ENCODE assay signal across 27 mouse cellular contexts in genomic region chr2:51999996-52000395, GRCm38 (mm10). TPM values are rescaled to one million over a fixed set of nuclear protein-coding genes. Genes with fewer than 3 reads are reported as not detected.
A peak's percentile ranks its signal among the peaks of the same experiment; 100 is the strongest.
DNase-seq lines count a peak whose midpoint lies in the region.
"Had no signal": no experiment of that assay in that cellular context is flagged by ENCODE, and none has a peak within 500 bp of the region (broad histone marks: within the 10 kb centered on the region; RNA-seq: fewer than 3 reads in every experiment).

No protein-coding gene starts in this region.

- no peak overlapping the region for H3K27ac ChIP-seq in embryonic facial prominence, embryonic 10.5 days (replicated peaks)
- H3K27ac ChIP-seq: gastrocnemius, adult 2 months; heart, embryonic 10.5 days; heart, embryonic 13.5 days; hindbrain, embryonic 14.5 days; hindbrain, postnatal 0 days had no signal

- peak; percentile 8 to 11 for DNase-seq in frontal cortex, postnatal 36 days (ENCODE audit: low spot score in 2 of 2)
- DNase-seq in frontal cortex, postnatal 14 days (ENCODE audit: low spot score in 2 of 2) = no peak
- peak; percentile 4 to 7 for DNase-seq in left cerebral cortex, adult 9 months (ENCODE audit: low spot score in 2 of 2)
- no peak for DNase-seq in left cerebral cortex, postnatal 10 days (ENCODE audit: extremely low spot score in 1 of 2, low spot score in 2 of 2)
- DNase-seq in right cerebral cortex, postnatal 25 days = peak; percentile 12
- no peak for DNase-seq in right cerebral cortex, postnatal 4 days
- DNase-seq in telencephalon, adult 2 months (ENCODE audit: low read depth, low spot score) = peak; percentile 34
- DNase-seq in embryonic facial prominence, embryonic 10.5 days (ENCODE audit: low spot score) = no peak
- DNase-seq: adrenal gland, adult 2 months; adrenal gland, postnatal 14 days; cerebellum, adult 11-12 months; cerebellum, adult 8-10 months; cerebellum, postnatal 10 days; cerebellum, postnatal 36 days; embryo, embryonic 11 days; forebrain, postnatal 0 days; gastrocnemius, adult 2 months; gastrocnemius, postnatal 14 days; heart, adult 18-20 months; heart, postnatal 14 days; heart, postnatal 4 days had no signal

- 0 out of 2 replicates have a peak, but pooled peaks cover 5% of the 10 kb centered on the region for H3K4me1 ChIP-seq in embryonic facial prominence, embryonic 10.5 days
- H3K4me1 ChIP-seq: heart, embryonic 10.5 days; heart, embryonic 13.5 days had no signal

- H3K4me3 ChIP-seq in embryonic facial prominence, embryonic 10.5 days = no peak overlapping the region
- H3K4me3 ChIP-seq: gastrocnemius, adult 2 months; heart, embryonic 10.5 days; heart, embryonic 13.5 days had no signal

- intact Hi-C loops in left cerebral cortex, postnatal 10 days (cut with DNase I) = no loop called here

- H3K9me3 ChIP-seq in embryonic facial prominence, embryonic 10.5 days = no peaks in the 10 kb centered on the region
- H3K9me3 ChIP-seq: heart, embryonic 10.5 days; heart, embryonic 13.5 days had no signal

- H3K36me3 ChIP-seq in embryonic facial prominence, embryonic 10.5 days (replicated peaks) = no peaks in the 10 kb centered on the region
- H3K36me3 ChIP-seq: heart, embryonic 10.5 days; heart, embryonic 13.5 days had no signal

- H3K27me3 ChIP-seq in embryonic facial prominence, embryonic 10.5 days (replicated peaks; ENCODE audit: low read depth, poor library complexity, severe bottlenecking) = no peaks in the 10 kb centered on the region
- H3K27me3 ChIP-seq: heart, embryonic 13.5 days had no signal

- 63% methylated on average over 7 of the region's 7 CpGs for WGBS in embryonic facial prominence, embryonic 10.5 days

RNA-seq across cellular contexts. Expression of gene Nmi, which starts 26.7 kb away (rescaled TPM):
- 1 to 10 TPM; 1.2 to 2.5 TPM for total RNA-seq in left cerebral cortex, postnatal 10 days (2021)
- 4.4 and 6.1 TPM in 2 replicates for polyA plus RNA-seq in embryonic facial prominence, embryonic 10.5 days (2016; fragmentation: Nextera tagmentation; extraction: Ambion mirVana)

RNA-seq across cellular contexts. Expression of gene Tnfaip6, which starts 37.8 kb away (rescaled TPM):
- total RNA-seq in left cerebral cortex, postnatal 10 days (2021) = 1 to 10 TPM in 1 of 2 experiments, under 1 TPM in 1; 0.84 to 1.5 TPM
- 44.7 and 57.7 TPM in 2 replicates for polyA plus RNA-seq in embryonic facial prominence, embryonic 10.5 days (2016; fragmentation: Nextera tagmentation; extraction: Ambion mirVana)
- total RNA-seq: MEL had no signal
- polyA plus RNA-seq: adrenal gland, adult 2 months; CD4-positive, CD25-positive, alpha-beta regulatory T cell, adult 4 months had no signal

Comparison
In these comparisons a context has a peak if more than half of its experiments do, and no peak if none do; other contexts are left out.
1. DNase-seq: peak in frontal cortex, postnatal 36 days (2 of 2), left cerebral cortex, adult 9 months (2 of 2), right cerebral cortex, postnatal 25 days (single experiment) and telencephalon, adult 2 months (single experiment); none in frontal cortex, postnatal 14 days (0 of 2), left cerebral cortex, postnatal 10 days (0 of 2), right cerebral cortex, postnatal 4 days (single experiment) and embryonic facial prominence, embryonic 10.5 days (single experiment).